Mouse (Mus musculus) forebrain, embryonic 12.5 days (tissue): ENCODE data around the gene Rora. TPM values are rescaled to one million over a fixed set of nuclear protein-coding genes. Genes with fewer than 3 reads are reported as not detected.

Experiments
- ATAC-seq: fragments of 200-750 bp; cut with Nextera tagmentation; 2 replicates; pipeline ENCODE4 v1.8.0; 2017; ENCODE audit warnings: moderate TSS enrichment; ENCODE audit not compliant: low FRiP score
- H3K27ac ChIP-seq: fragments of 300-500 bp; sonication (generic); 2 replicates; pipeline ENCODE4 v1.5.1; 2016; ENCODE audit warnings: mild to moderate bottlenecking
- H3K27me3 ChIP-seq: fragments of 300-500 bp; sonication (generic); 2 replicates; pipeline ENCODE4 v1.6.1; 2016; ENCODE audit warnings: mild to moderate bottlenecking
- H3K36me3 ChIP-seq: fragments of 300-500 bp; sonication (generic); replicated peaks from 2 replicates; pipeline ENCODE4 v1.6.1; 2016; ENCODE audit warnings: mild to moderate bottlenecking
- H3K4me1 ChIP-seq: fragments of 300-500 bp; sonication (generic); 2 replicates; pipeline ENCODE4 v1.6.1; 2016
- H3K4me2 ChIP-seq: fragments of 300-500 bp; sonication (generic); 2 replicates; pipeline ENCODE4 v1.6.1; 2016; ENCODE audit warnings: mild to moderate bottlenecking, moderate library complexity
- H3K4me3 ChIP-seq: fragments of 300-500 bp; sonication (generic); replicated peaks from 2 replicates; pipeline ENCODE4 v1.5.1; 2016; ENCODE audit warnings: mild to moderate bottlenecking
- H3K9ac ChIP-seq: fragments of 300-500 bp; sonication (generic); 2 replicates; pipeline ENCODE4 v1.6.1; 2016; ENCODE audit warnings: mild to moderate bottlenecking
- H3K9me3 ChIP-seq: fragments of 300-500 bp; sonication (generic); 2 replicates; pipeline ENCODE4 v1.6.1; 2016
- WGBS: fragments of 180-500 bp; shearing (Covaris S2); methylation state at CpG from one replicate; pipeline ENCODE4 v1.1.7; 2016; 5-methylcytosine and 5-hydroxymethylcytosine counted together
- polyA plus RNA-seq: library from polyadenylated mRNA; unstranded; fragments of >200 nt; fragmentation: Nextera tagmentation; extraction: Ambion mirVana; gene quantifications from 2 replicates; pipeline ENCODE4 v1.2.1, GENCODE M21; 2016

Gene Rora
- polyA plus RNA-seq, 1 experiment from 2014 or later: 7.3 TPM

DNA sequence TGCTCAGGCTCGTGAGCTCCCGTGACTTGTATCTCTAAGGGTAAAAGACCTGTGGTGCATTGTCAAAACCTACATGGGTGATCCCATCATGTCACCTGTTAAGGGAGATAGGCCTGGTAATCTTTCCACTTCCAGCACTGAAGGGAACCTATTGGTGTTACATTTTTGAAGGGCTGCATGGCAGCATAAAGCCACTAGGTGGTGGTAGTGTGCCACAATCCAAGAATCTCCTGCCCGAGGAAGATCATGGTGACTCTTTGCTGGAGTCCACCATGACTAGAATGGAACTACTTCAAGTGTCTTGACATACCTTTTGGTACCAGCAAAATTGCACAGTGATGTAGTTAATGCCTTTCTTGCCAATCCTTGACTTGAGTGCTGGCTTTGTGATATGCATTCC is 704.2 kb downstream of the Rora start:
- Histone ChIP-seq H3K9ac (no peak overlapping the region), H3K27me3 (0 out of 2 replicates have a peak, but pooled peaks cover 3% of the 10 kb centered on the region), H3K9me3 (no peaks in the 10 kb centered on the region), H3K4me2 (no peak overlapping the region), H3K4me3 (no peak overlapping the region), H3K4me1 (peaks cover 11% of the 10 kb centered on the region), H3K36me3 (no peaks in the 10 kb centered on the region), H3K27ac (no peak overlapping the region)
- WGBS: 35% methylated on average over 3 of the region's 3 CpGs
- no peak for ATAC-seq

DNA sequence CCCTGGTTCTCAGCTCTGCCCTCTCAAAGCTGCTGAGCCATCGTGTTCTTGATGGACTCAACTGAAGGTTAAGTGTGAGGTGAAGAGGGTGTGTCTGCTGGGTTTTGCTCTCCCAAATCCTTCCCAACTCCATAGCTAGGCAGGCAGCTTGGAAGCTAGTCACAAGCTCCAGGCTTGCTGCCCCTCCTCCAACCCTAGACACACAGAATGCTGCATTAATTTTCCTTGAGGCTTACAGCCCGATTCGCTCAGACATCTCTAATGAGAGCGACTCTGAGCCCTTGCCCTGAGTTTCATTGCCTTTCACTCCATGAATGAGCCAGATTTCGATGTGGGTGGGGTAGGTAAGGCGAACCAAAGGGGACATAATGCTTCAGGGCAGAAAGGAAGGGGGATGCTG is 705.2 kb downstream of the Rora start:
- H3K27me3 ChIP-seq: 0 out of 2 replicates have a peak, but pooled peaks cover 3% of the 10 kb centered on the region
- H3K9ac ChIP-seq: no peak overlapping the region
- no peaks in the 10 kb centered on the region for H3K36me3 ChIP-seq
- no peak overlapping the region for H3K4me2 ChIP-seq
- no peak for ATAC-seq
- no peak overlapping the region for H3K27ac ChIP-seq
- 48% methylated on average over 6 of the region's 6 CpGs for WGBS
- peaks cover 11% of the 10 kb centered on the region for H3K4me1 ChIP-seq
- no peak overlapping the region for H3K4me3 ChIP-seq
- no peaks in the 10 kb centered on the region for H3K9me3 ChIP-seq

DNA sequence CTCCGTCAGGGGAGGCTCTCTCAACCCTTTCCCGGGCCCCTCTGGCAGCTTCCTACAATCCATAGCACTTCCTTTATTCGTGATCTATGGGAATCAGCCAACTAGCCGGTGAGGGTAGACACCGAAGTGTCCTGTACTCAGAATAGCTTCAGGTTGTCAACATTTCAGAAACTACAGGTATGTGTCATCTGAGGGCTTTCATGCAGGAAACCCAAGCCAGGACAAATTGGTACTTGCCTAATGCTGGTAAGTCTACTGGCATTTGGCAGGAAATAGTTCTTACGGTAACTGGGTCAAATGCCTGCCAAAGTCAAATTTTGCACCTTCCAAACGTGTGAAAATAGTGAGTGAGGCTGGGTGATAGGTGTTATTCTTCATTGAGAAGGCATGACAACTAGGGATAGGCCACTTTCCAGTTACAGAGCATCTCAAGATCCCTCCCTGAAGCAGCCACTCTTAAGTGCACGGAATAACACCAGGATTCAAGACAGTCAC is 708.4 kb downstream of the Rora start:
- Histone ChIP-seq H3K27ac (no peak overlapping the region), H3K36me3 (no peaks in the 10 kb centered on the region), H3K4me2 (no peak overlapping the region), H3K9me3 (no peaks in the 10 kb centered on the region), H3K27me3 (0 out of 2 replicates have a peak, but pooled peaks cover 4% of the 10 kb centered on the region), H3K4me1 (peaks cover 11% of the 10 kb centered on the region), H3K9ac (no peak overlapping the region), H3K4me3 (no peak overlapping the region)
- no peak for ATAC-seq
- 87% methylated on average over 8 of the region's 8 CpGs for WGBS

GRCm38 (mm10) chr9:69362766-69363165 is 709.2 kb downstream of the Rora start:
- no peak overlapping the region for H3K9ac ChIP-seq
- H3K36me3 ChIP-seq: no peaks in the 10 kb centered on the region
- peaks cover 11% of the 10 kb centered on the region for H3K4me1 ChIP-seq
- no peak overlapping the region for H3K4me3 ChIP-seq
- WGBS: 53% methylated on average over 4 of the region's 4 CpGs
- H3K27me3 ChIP-seq: 0 out of 2 replicates have a peak, but pooled peaks cover 4% of the 10 kb centered on the region
- no peak overlapping the region for H3K27ac ChIP-seq
- ATAC-seq: no peak
- H3K4me2 ChIP-seq: no peak overlapping the region
- no peaks in the 10 kb centered on the region for H3K9me3 ChIP-seq

GRCm38 (mm10) chr9:69364117-69364516 is 710.5 kb downstream of the Rora start:
- Histone ChIP-seq H3K9me3 (no peaks in the 10 kb centered on the region), H3K36me3 (no peaks in the 10 kb centered on the region), H3K27me3 (0 out of 2 replicates have a peak, but pooled peaks cover 4% of the 10 kb centered on the region), H3K9ac (no peak overlapping the region), H3K4me1 (peaks cover 2% of the 10 kb centered on the region), H3K27ac (no peak overlapping the region), H3K4me3 (no peak overlapping the region), H3K4me2 (peak overlapping the region; percentile 36)
- no peak for ATAC-seq
- WGBS: 39% methylated on average over 16 of the region's 16 CpGs

GRCm38 (mm10) chr9:69367055-69367454 is 713.5 kb downstream of the Rora start:
- ATAC-seq: no peak
- Histone ChIP-seq H3K27me3 (0 out of 2 replicates have a peak, but pooled peaks cover 4% of the 10 kb centered on the region), H3K4me3 (no peak overlapping the region), H3K4me1 (no peaks in the 10 kb centered on the region; the same call in 1 of the 2 replicates), H3K27ac (no peak overlapping the region), H3K4me2 (no peak overlapping the region), H3K9ac (no peak overlapping the region), H3K36me3 (no peaks in the 10 kb centered on the region), H3K9me3 (no peaks in the 10 kb centered on the region)
- 81% methylated on average over 4 of the region's 4 CpGs for WGBS

- Histone ChIP-seq H3K4me2 (no peak overlapping the region), H3K36me3 (no peaks in the 10 kb centered on the region), H3K9me3 (no peaks in the 10 kb centered on the region), H3K9ac (no peak overlapping the region), H3K4me1 (peaks cover 8% of the 10 kb centered on the region), H3K27ac (no peak overlapping the region), H3K4me3 (no peak overlapping the region), H3K27me3 (0 out of 2 replicates have a peak, but pooled peaks cover 4% of the 10 kb centered on the region)
- no peak for ATAC-seq
- WGBS: 67% methylated on average over 8 of the region's 8 CpGs
These were observed 714.5 kb downstream of the Rora start for GRCm38 (mm10) chr9:69368071-69368470.

DNA sequence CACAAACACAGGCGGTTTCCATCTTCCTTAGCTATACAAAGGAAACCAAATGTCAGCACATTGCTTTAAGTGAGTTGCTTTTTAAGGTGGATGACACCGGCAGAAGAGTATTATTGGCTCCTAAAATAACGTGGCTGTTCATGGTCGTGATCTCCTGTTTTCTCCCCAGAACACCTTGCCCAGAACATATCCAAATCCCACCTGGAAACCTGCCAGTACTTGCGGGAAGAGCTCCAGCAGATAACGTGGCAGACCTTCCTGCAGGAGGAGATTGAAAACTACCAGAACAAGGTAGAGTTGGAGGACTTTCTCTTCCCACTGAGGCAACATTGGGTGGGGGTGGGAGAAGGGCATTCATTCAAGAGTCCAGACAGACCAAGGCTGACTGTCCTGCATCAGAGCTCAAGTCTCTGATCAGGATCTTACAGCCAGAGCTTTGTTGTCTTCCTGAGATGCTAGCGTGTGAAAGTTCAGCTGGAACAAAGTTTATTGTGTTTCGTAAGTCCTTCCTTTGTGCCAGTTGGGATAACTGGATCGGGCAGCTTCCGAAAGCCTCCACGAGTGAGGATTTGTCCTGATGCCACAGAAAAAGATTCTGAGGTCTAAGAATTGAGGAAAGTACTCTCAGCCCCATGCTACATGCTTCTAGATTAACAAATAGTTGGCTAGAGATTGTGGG is 717.6 kb downstream of the Rora start:
- no peak overlapping the region for H3K27ac ChIP-seq
- no peak overlapping the region for H3K4me2 ChIP-seq
- WGBS: 83% methylated on average over 11 of the region's 11 CpGs
- no peaks in the 10 kb centered on the region for H3K36me3 ChIP-seq
- no peaks in the 10 kb centered on the region for H3K9me3 ChIP-seq
- no peaks in the 10 kb centered on the region for H3K27me3 ChIP-seq
- no peak overlapping the region for H3K9ac ChIP-seq
- no peak for ATAC-seq
- H3K4me1 ChIP-seq: peaks cover 9% of the 10 kb centered on the region
- H3K4me3 ChIP-seq: no peak overlapping the region

DNA sequence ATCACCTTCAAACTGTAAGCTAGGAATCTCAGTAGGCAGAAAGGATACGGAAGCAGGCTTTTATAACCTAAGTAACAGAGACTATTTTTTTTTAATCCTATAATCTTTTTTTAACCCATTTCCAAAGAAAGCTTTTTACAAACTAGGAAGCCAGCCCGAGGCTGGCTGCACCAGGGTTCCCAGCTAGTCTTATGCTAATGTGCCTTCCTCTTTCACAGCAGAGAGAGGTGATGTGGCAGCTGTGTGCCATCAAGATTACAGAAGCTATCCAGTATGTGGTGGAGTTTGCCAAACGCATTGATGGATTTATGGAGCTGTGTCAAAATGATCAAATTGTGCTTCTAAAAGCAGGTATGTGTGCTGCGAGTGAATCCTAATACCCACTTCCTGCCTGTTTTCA is 719.3 kb downstream of the Rora start:
- Histone ChIP-seq H3K27me3 (no peaks in the 10 kb centered on the region), H3K27ac (no peak overlapping the region), H3K9me3 (no peaks in the 10 kb centered on the region), H3K4me2 (no peak overlapping the region), H3K9ac (no peak overlapping the region), H3K4me3 (no peak overlapping the region), H3K36me3 (no peaks in the 10 kb centered on the region), H3K4me1 (peaks cover 9% of the 10 kb centered on the region)
- WGBS: 24% methylated on average over 4 of the region's 4 CpGs
- no peak for ATAC-seq

DNA sequence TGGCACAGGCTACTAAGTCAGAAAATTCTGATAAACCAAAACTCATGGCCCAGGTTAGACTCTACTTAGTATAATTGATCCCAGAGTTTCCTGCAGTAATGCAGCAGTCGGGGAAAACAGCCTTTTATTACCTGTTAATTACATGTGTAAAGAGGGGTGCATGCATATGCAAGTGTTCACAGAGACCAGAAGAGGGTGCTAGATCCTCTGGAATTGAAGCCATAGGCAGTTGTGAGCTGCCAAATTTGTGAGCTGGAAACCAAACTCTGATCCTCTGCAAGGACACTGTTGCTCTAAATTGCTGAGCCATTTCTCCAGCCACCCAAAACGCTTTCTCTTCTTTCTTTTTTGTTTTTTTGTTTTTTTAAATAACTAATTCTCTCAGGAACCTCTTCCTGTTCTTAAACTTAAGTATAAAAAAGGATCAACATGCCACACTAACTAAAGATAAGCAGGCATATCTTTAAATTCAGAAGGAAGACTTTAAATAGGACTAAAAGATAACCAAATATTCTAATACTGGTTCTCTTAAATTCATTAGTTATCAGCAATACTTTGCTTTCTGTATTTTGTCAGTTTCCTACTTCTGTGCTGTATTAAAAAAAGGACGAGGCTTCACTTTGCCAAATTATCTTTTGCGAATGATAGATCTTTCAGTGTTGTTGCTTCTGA is 723.5 kb downstream of the Rora start:
- Histone ChIP-seq H3K27ac (no peak overlapping the region), H3K9ac (no peak overlapping the region), H3K27me3 (no peaks in the 10 kb centered on the region), H3K36me3 (no peaks in the 10 kb centered on the region), H3K9me3 (no peaks in the 10 kb centered on the region), H3K4me1 (peaks cover 9% of the 10 kb centered on the region), H3K4me2 (no peak overlapping the region), H3K4me3 (no peak overlapping the region)
- 89% methylated on average over 4 of the region's 4 CpGs for WGBS
- ATAC-seq: no peak

- ATAC-seq: no peak
- peaks cover 5% of the 10 kb centered on the region for H3K4me1 ChIP-seq
- 95% methylated on average over 3 of the region's 3 CpGs for WGBS
- no peak overlapping the region for H3K27ac ChIP-seq
- H3K27me3 ChIP-seq: no peaks in the 10 kb centered on the region
- H3K4me2 ChIP-seq: no peak overlapping the region
- no peaks in the 10 kb centered on the region for H3K36me3 ChIP-seq
- no peak overlapping the region for H3K9ac ChIP-seq
- no peaks in the 10 kb centered on the region for H3K9me3 ChIP-seq
- no peak overlapping the region for H3K4me3 ChIP-seq
These were observed 724.1 kb downstream of the Rora start for GRCm38 (mm10) chr9:69377654-69378045.

DNA sequence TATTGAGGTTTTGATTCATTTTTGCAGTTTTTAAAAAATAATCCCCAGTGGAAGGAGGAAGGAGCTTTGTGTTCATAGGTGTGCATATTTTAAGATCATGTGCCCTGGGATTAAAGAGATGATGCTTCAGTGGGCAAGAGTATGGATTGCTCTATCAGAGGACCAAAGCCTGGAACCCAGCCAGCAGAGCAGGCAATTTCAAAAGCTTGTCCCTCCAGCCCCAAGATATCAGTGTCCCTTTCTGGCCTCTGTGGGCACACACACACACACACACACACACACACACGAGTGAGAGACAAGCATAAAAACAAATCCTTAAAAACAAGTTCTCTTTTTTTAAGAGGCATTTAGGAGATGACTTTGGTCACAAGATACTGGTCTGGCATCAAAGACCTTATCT is 727.0 kb downstream of the Rora start:
- no peaks in the 10 kb centered on the region for H3K9me3 ChIP-seq
- WGBS: 71% methylated on average over 1 of the region's 1 CpGs
- ATAC-seq: no peak

DNA sequence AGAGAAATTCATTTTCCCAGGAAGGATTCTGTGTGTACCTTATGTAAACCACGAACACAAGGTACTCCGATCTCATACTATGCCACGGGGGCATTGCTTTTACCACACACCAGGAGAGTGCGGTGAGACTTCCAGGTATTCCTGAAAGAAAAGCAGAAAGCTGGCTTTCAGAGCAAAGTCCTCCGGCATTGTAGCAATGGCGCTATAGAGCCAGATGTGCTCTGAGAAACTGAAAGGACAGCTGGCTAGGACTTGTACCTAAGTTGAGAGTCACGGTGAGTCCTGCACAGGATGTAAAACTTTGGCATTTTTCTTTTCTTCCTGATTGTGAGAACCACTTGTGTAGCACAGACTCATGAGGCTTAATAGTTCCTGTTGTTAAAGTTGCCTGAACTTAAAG is 728.2 kb downstream of the Rora start:
- WGBS: 56% methylated on average over 7 of the region's 7 CpGs
- H3K27ac ChIP-seq: no peak overlapping the region
- H3K27me3 ChIP-seq: no peaks in the 10 kb centered on the region
- H3K4me2 ChIP-seq: no peak overlapping the region
- H3K4me3 ChIP-seq: no peak overlapping the region
- no peaks in the 10 kb centered on the region for H3K9me3 ChIP-seq
- no peak for ATAC-seq
- no peak overlapping the region for H3K9ac ChIP-seq
- H3K4me1 ChIP-seq: no peaks in the 10 kb centered on the region
- no peaks in the 10 kb centered on the region for H3K36me3 ChIP-seq

More for the DNA sequence above, 727.0 kb downstream of the Rora start:
- Histone ChIP-seq H3K9ac (no peak overlapping the region), H3K27ac (no peak overlapping the region), H3K4me2 (no peak overlapping the region), H3K4me1 (no peaks in the 10 kb centered on the region), H3K27me3 (no peaks in the 10 kb centered on the region), H3K36me3 (no peaks in the 10 kb centered on the region), H3K4me3 (no peak overlapping the region)
